Mouse (Mus musculus) v-Abl transformed pro-B cells (cell line): ENCODE measurements around the gene Fam213a.
"Not testable (repeated sequence)": the region's sequence is repeated elsewhere in the genome, so short reads cannot be mapped to it uniquely, and the experiment has no call there.

Experiments used
- in situ Hi-C, 2 experiments: fragments of 400-800 bp; cut with MboI; formaldehyde crosslinking; loops; one replicate each; pipeline ENCODE4 v1.15.1; 2025; ENCODE audit not compliant: unreplicated experiment in 2 of 2

Gene Fam213a

GRCm38 (mm10) chr14:41013630-41014613 is at the start of gene Fam213a:
Fam213a (minus strand) TSS chr14:41013788.
- in situ Hi-C loops, result loop anchor here in 1 of 2 experiments (25.0 kb wide), 1 partner anchor 1627 kb away; no protein-coding TSS in a partner anchor

- in situ Hi-C loops, result not testable (repeated sequence)
Observed at GRCm38 (mm10) chr14:41053190-41053589, 39.6 kb upstream of the Fam213a start.

GRCm38 (mm10) chr14:41052481-41052880 is 38.9 kb upstream of the Fam213a start:
- in situ Hi-C loops, result no loop called here

GRCm38 (mm10) chr14:41050471-41050870 is 36.9 kb upstream of the Fam213a start:
- in situ Hi-C loops, result no loop called here

- in situ Hi-C loops, result loop anchor here (5.0 to 10.0 kb wide), 2 partner anchors 115 to 1513 kb away; no protein-coding TSS in a partner anchor
Observed at GRCm38 (mm10) chr14:41047402-41047801, 33.8 kb upstream of the Fam213a start.

- in situ Hi-C loops, result loop anchor here (5.0 to 10.0 kb wide), 3 partner anchors 123 to 1498 kb away; no protein-coding TSS in a partner anchor
Observed at GRCm38 (mm10) chr14:41035146-41035798, 21.7 kb upstream of the Fam213a start.

- in situ Hi-C loops, result loop anchor here (5.0 to 10.0 kb wide), 3 partner anchors 56 to 239 kb away; no protein-coding TSS in a partner anchor
Observed at GRCm38 (mm10) chr14:41033135-41034110, 19.8 kb upstream of the Fam213a start.

- in situ Hi-C loops, result loop anchor here (5.0 to 10.0 kb wide), 3 partner anchors 54 to 236 kb away; no protein-coding TSS in a partner anchor
Observed at GRCm38 (mm10) chr14:41030989-41031513, 17.5 kb upstream of the Fam213a start.

- in situ Hi-C loops, result no loop called here
Observed at GRCm38 (mm10) chr14:41029303-41029702, 15.7 kb upstream of the Fam213a start.

- in situ Hi-C loops, result no loop called here
Observed at GRCm38 (mm10) chr14:41025594-41026284, 12.2 kb upstream of the Fam213a start.

- in situ Hi-C loops, result no loop called here
Observed at GRCm38 (mm10) chr14:41025087-41025486, 11.5 kb upstream of the Fam213a start.

GRCm38 (mm10) chr14:41021246-41021645 is 7.7 kb upstream of the Fam213a start:
- in situ Hi-C loops, result loop anchor here in 1 of 2 experiments (25.0 kb wide), 1 partner anchor 1634 kb away; no protein-coding TSS in a partner anchor

GRCm38 (mm10) chr14:41017460-41017859 is 3.9 kb upstream of the Fam213a start:
- in situ Hi-C loops, result loop anchor here in 1 of 2 experiments (25.0 kb wide), 1 partner anchor 1630 kb away; no protein-coding TSS in a partner anchor

- in situ Hi-C loops, result loop anchor here in 1 of 2 experiments (25.0 kb wide), 1 partner anchor 1627 kb away; no protein-coding TSS in a partner anchor
Observed at GRCm38 (mm10) chr14:41014701-41015240, 1.2 kb upstream of the Fam213a start.

GRCm38 (mm10) chr14:41013143-41013542 is 445 bp downstream of the Fam213a start:
- in situ Hi-C loops, result loop anchor here in 1 of 2 experiments (25.0 kb wide), 1 partner anchor 1626 kb away; no protein-coding TSS in a partner anchor

GRCm38 (mm10) chr14:41011916-41012315 is 1.7 kb downstream of the Fam213a start:
- in situ Hi-C loops, result loop anchor here in 1 of 2 experiments (25.0 kb wide), 1 partner anchor 1625 kb away; no protein-coding TSS in a partner anchor

GRCm38 (mm10) chr14:41008138-41008537 is 5.5 kb downstream of the Fam213a start:
- in situ Hi-C loops, result loop anchor here in 1 of 2 experiments (25.0 kb wide), 1 partner anchor 1621 kb away; no protein-coding TSS in a partner anchor

GRCm38 (mm10) chr14:41007641-41008040 is 5.9 kb downstream of the Fam213a start:
- in situ Hi-C loops, result loop anchor here in 1 of 2 experiments (25.0 kb wide), 1 partner anchor 1620 kb away; no protein-coding TSS in a partner anchor
